Mouse (Mus musculus) regulatory T cell (primary cell): ENCODE results near the gene Gm49333.
"Not testable (repeated sequence)": the region's sequence is repeated elsewhere in the genome, so short reads cannot be mapped to it uniquely, and the experiment has no call there.

ENCODE experiments used
- in situ Hi-C: fragments of 300-600 bp; cut with MboI, MseI; formaldehyde crosslinking; loops from one replicate; pipeline ENCODE4 v1.15.1; 2025; ENCODE audit warnings: high pct_unique_total_duplicates

Gm49333 gene

GRCm38 (mm10) chr16:20623211-20623610 lies 11.8 kb downstream of the Gm49333 start:
- in situ Hi-C loops = no loop called here

GRCm38 (mm10) chr16:20628871-20629391 lies 17.5 kb downstream of the Gm49333 start:
- in situ Hi-C loops = no loop called here

GRCm38 (mm10) chr16:20629731-20630634 lies 18.6 kb downstream of the Gm49333 start, which contains the start of gene Ece2:
Gene Ece2, plus strand, starts transcription at chr16:20629828.
- in situ Hi-C loops = no loop called here

- in situ Hi-C loops = no loop called here
Observed at GRCm38 (mm10) chr16:20637410-20637809, 26.0 kb downstream of the Gm49333 start.

- in situ Hi-C loops = no loop called here
Observed at GRCm38 (mm10) chr16:20638367-20638766, 27.0 kb downstream of the Gm49333 start.

- in situ Hi-C loops = no loop called here
Observed at GRCm38 (mm10) chr16:20642161-20642560, 30.8 kb downstream of the Gm49333 start.

- in situ Hi-C loops = no loop called here
Observed at GRCm38 (mm10) chr16:20643911-20644310, 32.5 kb downstream of the Gm49333 start.

- in situ Hi-C loops = no loop called here
Observed at GRCm38 (mm10) chr16:20651076-20651946, 39.9 kb downstream of the Gm49333 start, which contains the start of gene Psmd2. Gene Psmd2, plus strand, starts transcription at chr16:20651652.

- in situ Hi-C loops = no loop called here
Observed at GRCm38 (mm10) chr16:20651947-20652310, 40.5 kb downstream of the Gm49333 start.

- in situ Hi-C loops = no loop called here
Observed at GRCm38 (mm10) chr16:20653315-20653714, 41.9 kb downstream of the Gm49333 start.

GRCm38 (mm10) chr16:20657661-20658060 lies 46.3 kb downstream of the Gm49333 start:
- in situ Hi-C loops = no loop called here

- in situ Hi-C loops = not testable (repeated sequence)
Observed at GRCm38 (mm10) chr16:20668013-20668412, 56.6 kb downstream of the Gm49333 start, which contains the start of gene Eif4g1. Gene Eif4g1, plus strand, starts transcription at chr16:20668313.

GRCm38 (mm10) chr16:20670291-20670690 lies 58.9 kb downstream of the Gm49333 start:
- in situ Hi-C loops = loop anchor here (10.0 kb wide), 1 partner anchor 125 kb away; the partner anchor contains the start of gene Abcf3

- in situ Hi-C loops = loop anchor here (10.0 kb wide), 1 partner anchor 127 kb away; the partner anchor contains the start of gene Abcf3
Observed at GRCm38 (mm10) chr16:20671886-20672285, 60.5 kb downstream of the Gm49333 start.

- in situ Hi-C loops = loop anchor here (10.0 kb wide), 1 partner anchor 128 kb away; the partner anchor contains the start of gene Abcf3
Observed at GRCm38 (mm10) chr16:20672500-20672902, 61.1 kb downstream of the Gm49333 start.

- in situ Hi-C loops = loop anchor here (10.0 kb wide), 1 partner anchor 128 kb away; the partner anchor contains the start of gene Abcf3
Observed at GRCm38 (mm10) chr16:20672965-20673705, 61.7 kb downstream of the Gm49333 start.

GRCm38 (mm10) chr16:20673706-20674303 lies 62.4 kb downstream of the Gm49333 start:
- in situ Hi-C loops = loop anchor here (10.0 kb wide), 1 partner anchor 129 kb away; the partner anchor contains the start of gene Abcf3

- in situ Hi-C loops = loop anchor here (10.0 to 25.0 kb wide), 2 partner anchors 130 to 1587 kb away; partner anchors contain the start of genes Abcf3 and Tra2b
Observed at GRCm38 (mm10) chr16:20675213-20675612, 63.8 kb downstream of the Gm49333 start.

GRCm38 (mm10) chr16:20676702-20677101 lies 65.3 kb downstream of the Gm49333 start:
- in situ Hi-C loops = loop anchor here (10.0 to 25.0 kb wide), 2 partner anchors 132 to 1586 kb away; partner anchors contain the start of genes Abcf3 and Tra2b

GRCm38 (mm10) chr16:20677380-20677779 lies 66.0 kb downstream of the Gm49333 start:
- in situ Hi-C loops = loop anchor here (10.0 to 25.0 kb wide), 2 partner anchors 133 to 1585 kb away; partner anchors contain the start of genes Abcf3 and Tra2b
